Mouse (Mus musculus): ENCODE data around the gene Mtmr11.

DNA sequence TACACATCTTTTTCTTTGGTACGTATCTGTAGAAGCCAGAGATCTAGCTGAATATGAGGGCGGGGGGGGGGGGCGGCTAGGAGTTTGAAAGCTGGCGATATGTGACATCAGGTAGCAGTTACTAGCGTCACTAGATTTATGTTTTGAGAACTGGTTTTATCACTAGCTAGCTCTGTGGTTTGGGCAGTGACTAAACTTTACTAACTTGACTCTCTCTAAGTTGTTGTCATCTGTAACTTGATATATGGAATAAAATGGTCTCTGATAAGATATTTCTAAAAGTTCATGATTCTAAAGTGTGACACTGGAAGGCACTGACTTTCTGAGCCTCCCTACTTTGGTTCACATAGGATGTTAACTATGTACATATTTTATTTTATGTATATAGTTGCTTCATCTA lies 37.6 kb upstream of the Mtmr11 start:
- TF ChIP-seq ZC3H11A (IDR thresholded peaks at IDR 0.05; ENCODE audit: borderline replicate concordance, low read depth, low read length) (no peak), MAFK (IDR thresholded peaks at IDR 0.05; ENCODE audit: insufficient read depth, low read depth, low read length) (no peak), CHD2 (IDR thresholded peaks at IDR 0.05; ENCODE audit: low read depth, low read length) (no peak)
